Comparison of ENCODE assay signal across 8 mouse cellular contexts in genomic region chr8:84798446-84799135, GRCm38 (mm10). TPM values are rescaled to one million over a fixed set of nuclear protein-coding genes. Genes with fewer than 3 reads are reported as not detected.
DNase-seq lines count a peak whose midpoint lies in the region; ATAC-seq and TF ChIP-seq lines count a peak whose summit lies in the region.

No protein-coding gene starts in this region.

- peak; percentile 9; the same call in 1 of the 2 replicates for TF ChIP-seq POLR2A in cerebellum, adult 2 months (IDR thresholded peaks at IDR 0.05; ENCODE audit: borderline replicate concordance, insufficient read depth, low read length)

- H3K27ac ChIP-seq in cerebellum, adult 2 months (ENCODE audit: insufficient read depth, low read length), result peak overlapping the region; percentile 79
- H3K27ac ChIP-seq in forebrain, embryonic 15.5 days (replicated peaks), result peak overlapping the region; percentile 97
- no peak overlapping the region for H3K27ac ChIP-seq in liver, embryonic 15.5 days (replicated peaks)

- ATAC-seq in cerebellum, adult (ENCODE audit: insufficient number of reproducible peaks, low FRiP score, low TSS enrichment), result no peak
- no peak for ATAC-seq in forebrain, embryonic 15.5 days (replicated peaks)
- no peak; the same call in 1 of the 2 replicates for ATAC-seq in liver, embryonic 15.5 days (ENCODE audit: insufficient read depth)

- peaks cover 42% of the 10 kb centered on the region for H3K4me1 ChIP-seq in cerebellum, adult 2 months (ENCODE audit: control insufficient read depth, insufficient read depth, low read length)
- peaks cover 15% of the 10 kb centered on the region for H3K4me1 ChIP-seq in E14TG2a.4 (replicated peaks; ENCODE audit: low read depth, low read length)
- H3K4me1 ChIP-seq in forebrain, embryonic 15.5 days, result peaks cover 70% of the 10 kb centered on the region
- H3K4me1 ChIP-seq in liver, embryonic 15.5 days (replicated peaks), result peaks cover 34% of the 10 kb centered on the region

- H3K36me3 ChIP-seq in E14TG2a.4 (ENCODE audit: insufficient read depth, low read length), result no peaks in the 10 kb centered on the region
- no peaks in the 10 kb centered on the region for H3K36me3 ChIP-seq in forebrain, embryonic 15.5 days
- no peaks in the 10 kb centered on the region for H3K36me3 ChIP-seq in liver, embryonic 15.5 days (replicated peaks)

- no peak for DNase-seq in cerebellum, adult 2 months
- no peak for DNase-seq in urinary bladder, postnatal 10 days (ENCODE audit: low spot score)
- no peak for DNase-seq in thymus, postnatal 14 days
- DNase-seq in spleen, adult 12 weeks (ENCODE audit: low spot score), result no peak

- peak overlapping the region; percentile 47 for H3K4me3 ChIP-seq in cerebellum, adult 2 months (replicated peaks; ENCODE audit: insufficient read depth, low read depth, low read length)
- H3K4me3 ChIP-seq in E14TG2a.4 (replicated peaks; ENCODE audit: low read length), result peak overlapping the region; percentile 69
- H3K4me3 ChIP-seq in forebrain, embryonic 15.5 days, result peak overlapping the region; percentile 84
- peak overlapping the region; percentile 70 for H3K4me3 ChIP-seq in liver, embryonic 15.5 days (replicated peaks)

- H3K27me3 ChIP-seq in cerebellum, adult 2 months (ENCODE audit: control insufficient read depth, insufficient read depth, low read length), result no peaks in the 10 kb centered on the region
- peaks cover 91% of the 10 kb centered on the region for H3K27me3 ChIP-seq in E14TG2a.4 (ENCODE audit: insufficient read depth, low read length)
- no peaks in the 10 kb centered on the region for H3K27me3 ChIP-seq in forebrain, embryonic 15.5 days
- peaks cover 92% of the 10 kb centered on the region for H3K27me3 ChIP-seq in liver, embryonic 15.5 days

- H3K4me2 ChIP-seq in forebrain, embryonic 15.5 days (replicated peaks), result peak overlapping the region; percentile 69
- H3K4me2 ChIP-seq in liver, embryonic 15.5 days, result peak overlapping the region; percentile 97

- peak overlapping the region; percentile 95 for H3K9ac ChIP-seq in forebrain, embryonic 15.5 days (replicated peaks)
- H3K9ac ChIP-seq in liver, embryonic 15.5 days, result peak overlapping the region; percentile 69; the same call in 1 of the 2 replicates

- H3K9me3 ChIP-seq in E14TG2a.4 (ENCODE audit: low read length), result no peaks in the 10 kb centered on the region
- H3K9me3 ChIP-seq in forebrain, embryonic 15.5 days, result no peaks in the 10 kb centered on the region
- no peaks in the 10 kb centered on the region for H3K9me3 ChIP-seq in liver, embryonic 15.5 days (replicated peaks)

- no peak for TF ChIP-seq CTCF in cerebellum, adult 2 months (IDR thresholded peaks at IDR 0.05; ENCODE audit: borderline replicate concordance, insufficient read depth, low read depth, low read length)
- TF ChIP-seq CTCF in E14TG2a.4 (conservative IDR thresholded peaks at IDR 0.05; ENCODE audit: low read length), result no peak

- WGBS in cerebellum, adult 2 months, result 39% methylated on average over 10 of the region's 10 CpGs
- 31% methylated on average over 10 of the region's 10 CpGs for WGBS in forebrain, embryonic 15.5 days
- 69% methylated on average over 10 of the region's 10 CpGs for WGBS in liver, embryonic 15.5 days (ENCODE audit: insufficient replicate concordance)

RNA-seq across cellular contexts. Expression of gene Nfix, which starts 1.6 kb away (rescaled TPM):
- polyA plus RNA-seq in cerebellum, adult 2 months (2012; rRNA removed), result 98.5 and 105 TPM in 2 replicates
- polyA plus RNA-seq in forebrain, embryonic 15.5 days (2015; fragmentation: Nextera tagmentation; extraction: Ambion mirVana), result 413 and 445 TPM in 2 replicates
- polyA plus RNA-seq in liver, embryonic 15.5 days (2015; fragmentation: Nextera tagmentation; extraction: Ambion mirVana), result 2.1 and 2.8 TPM in 2 replicates

RNA-seq across cellular contexts. Expression of gene Dand5, which starts 24.0 kb away (rescaled TPM):
- 16.1 and 16.2 TPM in 2 replicates for polyA plus RNA-seq in cerebellum, adult 2 months (2012; rRNA removed)
- 8.1 and 8.9 TPM in 2 replicates for polyA plus RNA-seq in forebrain, embryonic 15.5 days (2015; fragmentation: Nextera tagmentation; extraction: Ambion mirVana)
- 2.9 and 3.4 TPM in 2 replicates for polyA plus RNA-seq in liver, embryonic 15.5 days (2015; fragmentation: Nextera tagmentation; extraction: Ambion mirVana)

RNA-seq across cellular contexts. Expression of gene Gadd45gip1, which starts 32.7 kb away (rescaled TPM):
- 45.3 and 45.5 TPM in 2 replicates for polyA plus RNA-seq in cerebellum, adult 2 months (2012; rRNA removed)
- polyA plus RNA-seq in forebrain, embryonic 15.5 days (2015; fragmentation: Nextera tagmentation; extraction: Ambion mirVana), result 36.3 and 39.9 TPM in 2 replicates
- polyA plus RNA-seq in liver, embryonic 15.5 days (2015; fragmentation: Nextera tagmentation; extraction: Ambion mirVana), result 42.4 and 44.9 TPM in 2 replicates

RNA-seq across cellular contexts. Expression of gene Rad23a, which starts 41.9 kb away (rescaled TPM):
- 117 and 120 TPM in 2 replicates for polyA plus RNA-seq in cerebellum, adult 2 months (2012; rRNA removed)
- polyA plus RNA-seq in forebrain, embryonic 15.5 days (2015; fragmentation: Nextera tagmentation; extraction: Ambion mirVana), result 82.1 and 85.1 TPM in 2 replicates
- 293 and 323 TPM in 2 replicates for polyA plus RNA-seq in liver, embryonic 15.5 days (2015; fragmentation: Nextera tagmentation; extraction: Ambion mirVana)

RNA-seq across cellular contexts. Expression of gene Calr, which starts 48.1 kb away (rescaled TPM):
- polyA plus RNA-seq in cerebellum, adult 2 months (2012; rRNA removed), result 343 and 394 TPM in 2 replicates
- polyA plus RNA-seq in forebrain, embryonic 15.5 days (2015; fragmentation: Nextera tagmentation; extraction: Ambion mirVana), result 559 and 575 TPM in 2 replicates
- polyA plus RNA-seq in liver, embryonic 15.5 days (2015; fragmentation: Nextera tagmentation; extraction: Ambion mirVana), result 471 and 504 TPM in 2 replicates

Comparison
In these comparisons a context has a peak if more than half of its experiments do, and no peak if none do; other contexts are left out.
1. RNA of gene Nfix, which starts 1.6 kb away (polyA plus RNA-seq): 413 to 445 TPM in forebrain, embryonic 15.5 days and 98.5 to 105 TPM in cerebellum, adult 2 months; 2.1 to 2.8 TPM in liver, embryonic 15.5 days; every median in the first group is over 10 times any median in the second.
2. Peak in every context shown above with its lines, with median percentiles within 50 percentile points of each other: H3K4me3 ChIP-seq.